Mouse (Mus musculus) kidney, adult 2 months (tissue): Measurements from ENCODE around the gene 5730507C01Rik.

ENCODE experiments used
- CTCF ChIP-seq: fragments of 200-500 bp; conservative IDR thresholded peaks from 2 replicates; pipeline ENCODE4 v1.5.1; 2011; ENCODE audit warnings: low read depth, mild to moderate bottlenecking, control low read depth, low read length, moderate library complexity, mixed read lengths; ENCODE audit not compliant: insufficient read depth, insufficient read length
- POLR2A ChIP-seq: fragments of 200-500 bp; IDR thresholded peaks from one replicate; pipeline ENCODE4 v1.6.1; 2011; ENCODE audit warnings: low read depth, low read length, control low read depth

DNA sequence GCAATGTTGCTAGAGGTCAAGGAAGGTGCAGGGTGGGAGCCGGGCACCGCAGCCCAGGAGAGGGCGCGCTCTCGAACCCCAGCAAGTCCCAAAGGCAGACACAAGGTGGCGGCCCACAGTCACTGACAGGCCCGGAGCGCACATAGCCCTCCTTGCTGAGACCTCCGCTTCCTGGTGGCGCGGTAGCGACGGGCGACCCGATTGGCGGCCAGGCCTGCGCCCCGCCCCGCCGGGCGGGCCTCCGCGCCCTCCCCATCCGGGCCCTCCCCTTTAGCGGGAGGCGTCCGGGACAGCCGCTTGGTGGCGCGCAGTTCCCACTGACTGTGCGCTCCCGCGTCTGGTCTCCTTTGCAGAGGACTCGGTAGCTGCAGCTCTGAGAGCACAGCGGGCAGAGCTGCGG, at the start of gene 5730507C01Rik:
- TF ChIP-seq CTCF (no peak), POLR2A (no peak)
